Mouse (Mus musculus) neural tube, embryonic 11.5 days (tissue): ENCODE results near the gene Eml2. TPM values are rescaled to one million over a fixed set of nuclear protein-coding genes. Genes with fewer than 3 reads are reported as not detected.

ENCODE experiments used
- ATAC-seq: fragments of 200-750 bp; cut with Nextera tagmentation; 2 replicates; pipeline ENCODE4 v1.8.0; 2017; ENCODE audit warnings: moderate number of reproducible peaks, mild to moderate bottlenecking, moderate TSS enrichment, moderate library complexity; ENCODE audit not compliant: insufficient read depth, low FRiP score, low TSS enrichment
- DNase-seq: peaks from one replicate; pipeline ENCODE4 v3.0.0-alpha.2; 2015; ENCODE audit warnings: low spot score
- H3K27ac ChIP-seq: fragments of 300-500 bp; sonication (generic); 2 replicates; pipeline ENCODE4 v1.5.1; 2014; ENCODE audit warnings: low read depth, mild to moderate bottlenecking, low read length
- H3K27me3 ChIP-seq: fragments of 300-500 bp; sonication (generic); 2 replicates; pipeline ENCODE4 v1.6.1; 2014; ENCODE audit warnings: mild to moderate bottlenecking, low read length, mixed read lengths; ENCODE audit not compliant: control insufficient read depth, insufficient read depth
- H3K36me3 ChIP-seq: fragments of 300-500 bp; sonication (generic); 2 replicates; pipeline ENCODE4 v1.6.1; 2014; ENCODE audit warnings: mild to moderate bottlenecking, low read length, moderate library complexity, mixed read lengths; ENCODE audit not compliant: control insufficient read depth, insufficient read depth
- H3K4me1 ChIP-seq: fragments of 300-500 bp; sonication (generic); 2 replicates; pipeline ENCODE4 v1.6.1; 2014; ENCODE audit warnings: low read length, mixed read lengths; ENCODE audit not compliant: control insufficient read depth, insufficient read depth
- H3K4me2 ChIP-seq: fragments of 300-500 bp; sonication (generic); 2 replicates; pipeline ENCODE4 v1.6.1; 2014; ENCODE audit warnings: low read depth, mild to moderate bottlenecking, moderate library complexity
- H3K4me3 ChIP-seq: fragments of 300-500 bp; sonication (generic); 2 replicates; pipeline ENCODE4 v1.5.1; 2014; ENCODE audit warnings: low read depth, low read length
- H3K9ac ChIP-seq: fragments of 300-500 bp; sonication (generic); 2 replicates; pipeline ENCODE4 v1.6.1; 2014; ENCODE audit warnings: mild to moderate bottlenecking, low read length
- H3K9me3 ChIP-seq: fragments of 300-500 bp; sonication (generic); 2 replicates; pipeline ENCODE4 v1.6.1; 2016; ENCODE audit warnings: low read length; ENCODE audit not compliant: control insufficient read depth
- WGBS: fragments of 180-500 bp; shearing (Covaris S2); extraction: QIAGEN DNeasy Blood & Tissue Kit; methylation state at CpG from one replicate; pipeline ENCODE4 v1.1.7; 2014; 5-methylcytosine and 5-hydroxymethylcytosine counted together
- polyA plus RNA-seq: library from polyadenylated mRNA; unstranded; fragments of >200 nt; fragmentation: Nextera tagmentation; extraction: Ambion mirVana; gene quantifications from 2 replicates; pipeline ENCODE4 v1.2.1, GENCODE M21; 2014

Eml2 gene
- polyA plus RNA-seq, 1 experiment from 2014 or later, result 2.0 TPM

- DNase-seq (no peak), ATAC-seq (no peak)
- H3K36me3 ChIP-seq, result no peaks in the 10 kb centered on the region
- H3K27me3 ChIP-seq, result no peaks in the 10 kb centered on the region
- no peaks in the 10 kb centered on the region for H3K9me3 ChIP-seq
- H3K4me1 ChIP-seq, result peaks cover under 1% of the 10 kb centered on the region
- WGBS, result 83% methylated on average over 5 of the region's 5 CpGs
- H3K4me3 ChIP-seq, result no peak overlapping the region
- no peak overlapping the region for H3K27ac ChIP-seq
- no peak overlapping the region for H3K4me2 ChIP-seq
- H3K9ac ChIP-seq, result no peak overlapping the region
These were observed 58.4 kb downstream of the Eml2 start for GRCm38 (mm10) chr7:19234652-19235051.

- H3K27me3 ChIP-seq, result no peaks in the 10 kb centered on the region
- H3K36me3 ChIP-seq, result no peaks in the 10 kb centered on the region
- H3K4me2 ChIP-seq, result no peak overlapping the region
- no peak for DNase-seq
- no peaks in the 10 kb centered on the region; the same call in 1 of the 2 replicates for H3K4me1 ChIP-seq
- 88% methylated on average over 2 of the region's 2 CpGs for WGBS
- no peaks in the 10 kb centered on the region for H3K9me3 ChIP-seq
- no peak overlapping the region for H3K27ac ChIP-seq
- no peak overlapping the region for H3K4me3 ChIP-seq
- H3K9ac ChIP-seq, result no peak overlapping the region
- no peak for ATAC-seq
These were observed 59.0 kb downstream of the Eml2 start for GRCm38 (mm10) chr7:19235092-19235671.

- WGBS, result 82% methylated on average over 2 of the region's 2 CpGs
- Histone ChIP-seq H3K4me1 (no peaks in the 10 kb centered on the region; the same call in 1 of the 2 replicates), H3K9me3 (no peaks in the 10 kb centered on the region), H3K27me3 (no peaks in the 10 kb centered on the region), H3K36me3 (no peaks in the 10 kb centered on the region), H3K4me3 (no peak overlapping the region), H3K4me2 (no peak overlapping the region), H3K9ac (no peak overlapping the region), H3K27ac (no peak overlapping the region)
- ATAC-seq (no peak), DNase-seq (no peak)
These were observed 60.2 kb downstream of the Eml2 start for GRCm38 (mm10) chr7:19236411-19236810.

GRCm38 (mm10) chr7:19238344-19238743 is 62.1 kb downstream of the Eml2 start:
- WGBS, result 97% methylated on average over 4 of the region's 4 CpGs
- H3K4me2 ChIP-seq, result no peak overlapping the region
- no peaks in the 10 kb centered on the region for H3K36me3 ChIP-seq
- no peaks in the 10 kb centered on the region for H3K27me3 ChIP-seq
- H3K27ac ChIP-seq, result no peak overlapping the region
- no peak overlapping the region for H3K9ac ChIP-seq
- no peak overlapping the region for H3K4me3 ChIP-seq
- H3K4me1 ChIP-seq, result no peaks in the 10 kb centered on the region; the same call in 1 of the 2 replicates
- DNase-seq (no peak), ATAC-seq (no peak)
- no peaks in the 10 kb centered on the region for H3K9me3 ChIP-seq

- 0% methylated on average over 1 of the region's 1 CpGs for WGBS
These were observed 63.2 kb downstream of the Eml2 start for GRCm38 (mm10) chr7:19239423-19239822.

GRCm38 (mm10) chr7:19239986-19240385 is 63.8 kb downstream of the Eml2 start:
- no peak overlapping the region for H3K27ac ChIP-seq
- H3K4me3 ChIP-seq, result no peak overlapping the region
- ATAC-seq (no peak), DNase-seq (no peak)
- H3K27me3 ChIP-seq, result no peaks in the 10 kb centered on the region
- H3K4me1 ChIP-seq, result no peaks in the 10 kb centered on the region; the same call in 1 of the 2 replicates
- H3K36me3 ChIP-seq, result no peaks in the 10 kb centered on the region
- H3K4me2 ChIP-seq, result no peak overlapping the region
- no peak overlapping the region for H3K9ac ChIP-seq
- no peaks in the 10 kb centered on the region for H3K9me3 ChIP-seq
- WGBS, result 61% methylated on average over 4 of the region's 4 CpGs

More at GRCm38 (mm10) chr7:19239423-19239822, 63.2 kb downstream of the Eml2 start:
- no peaks in the 10 kb centered on the region for H3K27me3 ChIP-seq
- ATAC-seq (peak; percentile 89), DNase-seq (peak; percentile 89)
- H3K4me3 ChIP-seq, result no peak overlapping the region
- no peak overlapping the region for H3K9ac ChIP-seq
- no peak overlapping the region for H3K4me2 ChIP-seq
- no peak overlapping the region for H3K27ac ChIP-seq
- no peaks in the 10 kb centered on the region for H3K9me3 ChIP-seq
- no peaks in the 10 kb centered on the region; the same call in 1 of the 2 replicates for H3K4me1 ChIP-seq
- no peaks in the 10 kb centered on the region for H3K36me3 ChIP-seq

- ATAC-seq, result no peak
- WGBS, result 84% methylated on average over 8 of the region's 8 CpGs
- H3K4me2 ChIP-seq, result no peak overlapping the region
- no peak overlapping the region for H3K9ac ChIP-seq
- no peak overlapping the region for H3K4me3 ChIP-seq
- H3K36me3 ChIP-seq, result no peaks in the 10 kb centered on the region
- H3K9me3 ChIP-seq, result no peaks in the 10 kb centered on the region
- H3K4me1 ChIP-seq, result no peaks in the 10 kb centered on the region; the same call in 1 of the 2 replicates
- DNase-seq, result no peak
- H3K27me3 ChIP-seq, result no peaks in the 10 kb centered on the region
- no peak overlapping the region for H3K27ac ChIP-seq
These were observed 64.8 kb downstream of the Eml2 start for GRCm38 (mm10) chr7:19240905-19241463.

GRCm38 (mm10) chr7:19242005-19242404 is 65.8 kb downstream of the Eml2 start:
- Histone ChIP-seq H3K27me3 (no peaks in the 10 kb centered on the region), H3K4me3 (no peak overlapping the region), H3K4me2 (no peak overlapping the region), H3K9me3 (no peaks in the 10 kb centered on the region), H3K27ac (no peak overlapping the region), H3K4me1 (no peaks in the 10 kb centered on the region; the same call in 1 of the 2 replicates), H3K9ac (no peak overlapping the region), H3K36me3 (no peaks in the 10 kb centered on the region)
- ATAC-seq (no peak), DNase-seq (no peak)
- 96% methylated on average over 1 of the region's 1 CpGs for WGBS

- no peak for ATAC-seq
- Histone ChIP-seq H3K4me2 (no peak overlapping the region), H3K27ac (no peak overlapping the region), H3K9me3 (no peaks in the 10 kb centered on the region), H3K4me1 (no peaks in the 10 kb centered on the region; the same call in 1 of the 2 replicates), H3K4me3 (no peak overlapping the region), H3K9ac (no peak overlapping the region), H3K27me3 (no peaks in the 10 kb centered on the region), H3K36me3 (0 out of 2 replicates have a peak, but pooled peaks cover 2% of the 10 kb centered on the region)
- WGBS, result 86% methylated on average over 5 of the region's 5 CpGs
- no peak for DNase-seq
These were observed 67.6 kb downstream of the Eml2 start for GRCm38 (mm10) chr7:19243858-19244257.
